Mouse (Mus musculus) layer of hippocampus, adult 18-20 months (tissue): Measurements from ENCODE around the gene Ehd1. TPM values are rescaled to one million over a fixed set of nuclear protein-coding genes. Genes with fewer than 3 reads are reported as not detected.
"Not testable (repeated sequence)": the region's sequence is repeated elsewhere in the genome, so short reads cannot be mapped to it uniquely, and the experiment has no call there.

Experiments
- DNase-seq, 2 experiments: peaks; one replicate each; pipeline ENCODE4 v3.0.0; 2022; ENCODE audit warnings: low spot score in 2 of 2
- total RNA-seq, 2 experiments: library from RNA; stranded (reverse); gene quantifications; 2 replicates each; pipeline ENCODE4 v1.2.3; 2021

Gene Ehd1
- total RNA-seq, 2 experiments from 2014 or later, result 86.6 to 88.0 TPM

GRCm38 (mm10) chr19:6299450-6300267, 23.1 kb downstream of the Ehd1 start:
- DNase-seq, result no peak

GRCm38 (mm10) chr19:6300402-6300841, 23.9 kb downstream of the Ehd1 start:
- no peak for DNase-seq

GRCm38 (mm10) chr19:6302114-6302513, 25.6 kb downstream of the Ehd1 start:
- DNase-seq, result no peak

- peak; percentile 70 to 85 for DNase-seq
These were observed 26.0 kb downstream of the Ehd1 start for GRCm38 (mm10) chr19:6302522-6302921.

- no peak for DNase-seq
These were observed 27.3 kb downstream of the Ehd1 start for GRCm38 (mm10) chr19:6303831-6304230.

- peak; percentile 84 to 89 for DNase-seq
These were observed 28.4 kb downstream of the Ehd1 start for GRCm38 (mm10) chr19:6304787-6305516.

GRCm38 (mm10) chr19:6305517-6306115, 29.1 kb downstream of the Ehd1 start:
- no peak for DNase-seq

- DNase-seq, result no peak
These were observed 29.6 kb downstream of the Ehd1 start, which contains the start of gene Cdc42bpg for GRCm38 (mm10) chr19:6306137-6306551. Gene Cdc42bpg (plus strand): TSS chr19:6306456.

- peak in 1 of 2 experiments; percentile 46 for DNase-seq
These were observed 30.1 kb downstream of the Ehd1 start for GRCm38 (mm10) chr19:6306586-6306985.

- peak in 1 of 2 experiments; percentile 44 for DNase-seq
These were observed 31.4 kb downstream of the Ehd1 start for GRCm38 (mm10) chr19:6307733-6308531.

- no peak for DNase-seq
These were observed 33.7 kb downstream of the Ehd1 start for GRCm38 (mm10) chr19:6310181-6310580.

GRCm38 (mm10) chr19:6311783-6312182, 35.3 kb downstream of the Ehd1 start:
- not testable (repeated sequence) for DNase-seq

GRCm38 (mm10) chr19:6313796-6314195, 37.3 kb downstream of the Ehd1 start:
- no peak for DNase-seq

GRCm38 (mm10) chr19:6314513-6314912, 38.0 kb downstream of the Ehd1 start:
- no peak for DNase-seq

- no peak for DNase-seq
These were observed 39.0 kb downstream of the Ehd1 start for GRCm38 (mm10) chr19:6315573-6315972.

GRCm38 (mm10) chr19:6318145-6318544, 41.6 kb downstream of the Ehd1 start:
- DNase-seq, result no peak

- DNase-seq, result no peak
These were observed 44.8 kb downstream of the Ehd1 start for GRCm38 (mm10) chr19:6321358-6321757.

- DNase-seq, result no peak
These were observed 45.5 kb downstream of the Ehd1 start for GRCm38 (mm10) chr19:6321786-6322621.

- DNase-seq, result no peak
These were observed 48.2 kb downstream of the Ehd1 start for GRCm38 (mm10) chr19:6324751-6325150.

GRCm38 (mm10) chr19:6331178-6331577, 54.7 kb downstream of the Ehd1 start:
- no peak for DNase-seq
